Mouse (Mus musculus) retina, postnatal 1 day (tissue): ENCODE results near the gene Mrpl38.

ENCODE experiments used
- DNase-seq: peaks from one replicate; pipeline ENCODE4 v3.0.0-alpha.2; 2012

Mrpl38 gene

GRCm38 (mm10) chr11:116138468-116139138 is at the start of gene Mrpl38:
TSS of gene Mrpl38 (minus strand) at chr11:116138868.
- peak; percentile 98 for DNase-seq

- no peak for DNase-seq
Observed at GRCm38 (mm10) chr11:116187226-116187930, 48.7 kb upstream of the Mrpl38 start.

GRCm38 (mm10) chr11:116186360-116186759 is 47.7 kb upstream of the Mrpl38 start:
- no peak for DNase-seq

GRCm38 (mm10) chr11:116185836-116186235 is 47.2 kb upstream of the Mrpl38 start:
- DNase-seq: no peak

- no peak for DNase-seq
Observed at GRCm38 (mm10) chr11:116178411-116179121, 39.9 kb upstream of the Mrpl38 start.

- no peak for DNase-seq
Observed at GRCm38 (mm10) chr11:116176010-116176409, 37.3 kb upstream of the Mrpl38 start.

GRCm38 (mm10) chr11:116174775-116175448 is 36.2 kb upstream of the Mrpl38 start:
- no peak for DNase-seq

GRCm38 (mm10) chr11:116171959-116172358 is 33.3 kb upstream of the Mrpl38 start:
- DNase-seq: no peak

- DNase-seq: no peak
Observed at GRCm38 (mm10) chr11:116170003-116170800, 31.5 kb upstream of the Mrpl38 start.

GRCm38 (mm10) chr11:116169214-116169613 is 30.5 kb upstream of the Mrpl38 start:
- no peak for DNase-seq

- DNase-seq: peak; percentile 97
Observed at GRCm38 (mm10) chr11:116167884-116168439, 29.3 kb upstream of the Mrpl38 start, which contains the start of gene Fbf1. TSS of gene Fbf1 (minus strand) at chr11:116168166.

GRCm38 (mm10) chr11:116167232-116167631 is 28.6 kb upstream of the Mrpl38 start:
- DNase-seq: no peak

GRCm38 (mm10) chr11:116163002-116163401 is 24.3 kb upstream of the Mrpl38 start:
- DNase-seq: peak; percentile 85

- peak; percentile 36 for DNase-seq
Observed at GRCm38 (mm10) chr11:116162146-116162545, 23.5 kb upstream of the Mrpl38 start.

- no peak for DNase-seq
Observed at GRCm38 (mm10) chr11:116161312-116161711, 22.6 kb upstream of the Mrpl38 start.

GRCm38 (mm10) chr11:116150960-116151359 is 12.3 kb upstream of the Mrpl38 start:
- DNase-seq: no peak

GRCm38 (mm10) chr11:116149341-116149740 is 10.7 kb upstream of the Mrpl38 start:
- DNase-seq: no peak

GRCm38 (mm10) chr11:116148761-116149221 is 10.1 kb upstream of the Mrpl38 start:
- DNase-seq: no peak

- no peak for DNase-seq
Observed at GRCm38 (mm10) chr11:116146294-116146985, 7.8 kb upstream of the Mrpl38 start.

GRCm38 (mm10) chr11:116145481-116146293 is 7.0 kb upstream of the Mrpl38 start:
- no peak for DNase-seq
